Mouse (Mus musculus): ENCODE data around the gene Tacr1. TPM values are rescaled to one million over a fixed set of nuclear protein-coding genes. Genes with fewer than 3 reads are reported as not detected.
"Not testable (repeated sequence)": the region's sequence is repeated elsewhere in the genome, so short reads cannot be mapped to it uniquely, and the experiment has no call there.

Tacr1 gene
- polyA plus RNA-seq, 1 experiment, result 0.81 TPM

DNA sequence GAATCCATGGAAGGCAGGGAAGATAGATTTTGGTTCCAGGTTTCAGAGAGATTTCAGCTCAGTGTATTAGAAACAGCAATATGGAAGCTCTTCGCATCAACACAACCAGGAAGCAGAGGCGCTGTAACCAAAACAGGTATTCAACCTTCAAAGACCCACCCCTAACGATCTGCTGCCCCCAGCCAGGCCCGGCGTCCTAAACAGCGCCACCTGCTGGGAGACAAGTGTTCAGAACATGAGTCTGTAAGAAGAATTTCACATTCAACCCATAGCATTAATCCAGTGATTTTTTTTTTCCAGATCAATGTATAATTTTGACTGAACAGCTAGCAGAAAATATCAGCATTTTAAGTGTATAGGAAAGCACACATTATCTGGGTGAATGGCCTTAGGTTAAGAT, 26.8 kb downstream of the Tacr1 start:
- 56% methylated on average over 6 of the region's 6 CpGs for WGBS
- H3K4me3 ChIP-seq (ENCODE audit: low read depth, low read length), result no peak overlapping the region
- TF ChIP-seq CTCF (IDR thresholded peaks at IDR 0.05; ENCODE audit: extremely low read depth, insufficient read length, insufficient replicate concordance, low read depth, low read length) (peak; percentile 21; the same call in 1 of the 2 replicates), POLR2A (IDR thresholded peaks at IDR 0.05; ENCODE audit: low read depth, low read length) (no peak)
- no peak overlapping the region for H3K27ac ChIP-seq (ENCODE audit: insufficient read depth, low read depth, low read length)
- no peaks in the 10 kb centered on the region for H3K4me1 ChIP-seq (ENCODE audit: control insufficient read depth, insufficient read depth, insufficient read length, low read length)
- H3K27me3 ChIP-seq (ENCODE audit: control insufficient read depth, insufficient read depth, low read length), result no peaks in the 10 kb centered on the region
- H3K36me3 ChIP-seq (ENCODE audit: control insufficient read depth, insufficient read depth, low read length), result no peaks in the 10 kb centered on the region

DNA sequence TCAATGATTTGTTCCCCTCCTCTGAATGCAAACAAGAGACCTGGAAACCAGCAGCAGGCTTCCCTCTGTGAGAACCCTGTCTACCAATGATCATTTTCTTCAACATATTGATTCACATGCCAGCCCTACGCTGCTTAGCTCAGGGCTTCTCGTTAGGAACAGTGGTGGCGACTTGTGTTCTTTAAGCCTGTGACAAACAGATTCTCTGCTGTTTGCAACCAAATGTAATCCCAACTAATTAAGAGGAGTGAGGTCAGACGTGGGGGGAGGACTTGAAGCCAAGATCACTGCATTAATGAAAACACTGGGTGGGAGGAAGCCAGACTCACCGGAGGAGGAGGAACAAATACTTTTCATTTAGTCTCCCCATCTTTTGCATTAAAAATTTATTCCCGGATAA, 27.6 kb downstream of the Tacr1 start:
- Histone ChIP-seq H3K27ac (ENCODE audit: insufficient read depth, low read depth, low read length) (no peak overlapping the region), H3K27me3 (ENCODE audit: control insufficient read depth, insufficient read depth, low read length) (no peaks in the 10 kb centered on the region), H3K4me3 (ENCODE audit: low read depth, low read length) (no peak overlapping the region), H3K4me1 (ENCODE audit: control insufficient read depth, insufficient read depth, insufficient read length, low read length) (no peaks in the 10 kb centered on the region), H3K36me3 (ENCODE audit: control insufficient read depth, insufficient read depth, low read length) (no peaks in the 10 kb centered on the region)
- TF ChIP-seq POLR2A (IDR thresholded peaks at IDR 0.05; ENCODE audit: low read depth, low read length) (no peak), CTCF (IDR thresholded peaks at IDR 0.05; ENCODE audit: extremely low read depth, insufficient read length, insufficient replicate concordance, low read depth, low read length) (no peak)
- WGBS, result 60% methylated on average over 6 of the region's 6 CpGs

DNA sequence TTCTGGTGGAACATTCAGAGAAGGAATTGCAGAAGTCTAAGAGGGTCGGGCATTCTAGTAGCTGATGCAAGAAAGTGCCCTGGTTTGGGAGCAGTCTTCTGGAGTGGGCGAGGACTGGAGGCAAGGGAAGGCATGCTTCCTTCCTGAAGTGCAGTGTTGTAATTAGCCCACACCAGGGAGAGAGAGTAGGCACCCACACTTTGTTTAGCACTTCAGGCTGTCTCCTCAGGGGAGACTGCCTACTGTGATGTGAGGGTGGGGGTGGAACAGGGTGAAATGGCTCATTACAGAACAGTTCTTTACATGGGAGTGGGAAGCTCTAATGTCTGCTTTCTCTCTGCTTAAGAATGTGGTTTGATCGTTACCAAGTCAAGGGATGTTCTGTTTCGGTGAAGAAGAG, 35.0 kb downstream of the Tacr1 start:
- no peaks in the 10 kb centered on the region for H3K36me3 ChIP-seq (ENCODE audit: control insufficient read depth, insufficient read depth, low read length)
- H3K27me3 ChIP-seq (ENCODE audit: control insufficient read depth, insufficient read depth, low read length), result no peaks in the 10 kb centered on the region
- H3K4me3 ChIP-seq (ENCODE audit: low read depth, low read length), result no peak overlapping the region
- WGBS, result 71% methylated on average over 4 of the region's 4 CpGs
- H3K4me1 ChIP-seq (ENCODE audit: control insufficient read depth, insufficient read depth, insufficient read length, low read length), result no peaks in the 10 kb centered on the region
- TF ChIP-seq POLR2A (IDR thresholded peaks at IDR 0.05; ENCODE audit: low read depth, low read length) (no peak), CTCF (IDR thresholded peaks at IDR 0.05; ENCODE audit: extremely low read depth, insufficient read length, insufficient replicate concordance, low read depth, low read length) (no peak)
- H3K27ac ChIP-seq (ENCODE audit: insufficient read depth, low read depth, low read length), result no peak overlapping the region

DNA sequence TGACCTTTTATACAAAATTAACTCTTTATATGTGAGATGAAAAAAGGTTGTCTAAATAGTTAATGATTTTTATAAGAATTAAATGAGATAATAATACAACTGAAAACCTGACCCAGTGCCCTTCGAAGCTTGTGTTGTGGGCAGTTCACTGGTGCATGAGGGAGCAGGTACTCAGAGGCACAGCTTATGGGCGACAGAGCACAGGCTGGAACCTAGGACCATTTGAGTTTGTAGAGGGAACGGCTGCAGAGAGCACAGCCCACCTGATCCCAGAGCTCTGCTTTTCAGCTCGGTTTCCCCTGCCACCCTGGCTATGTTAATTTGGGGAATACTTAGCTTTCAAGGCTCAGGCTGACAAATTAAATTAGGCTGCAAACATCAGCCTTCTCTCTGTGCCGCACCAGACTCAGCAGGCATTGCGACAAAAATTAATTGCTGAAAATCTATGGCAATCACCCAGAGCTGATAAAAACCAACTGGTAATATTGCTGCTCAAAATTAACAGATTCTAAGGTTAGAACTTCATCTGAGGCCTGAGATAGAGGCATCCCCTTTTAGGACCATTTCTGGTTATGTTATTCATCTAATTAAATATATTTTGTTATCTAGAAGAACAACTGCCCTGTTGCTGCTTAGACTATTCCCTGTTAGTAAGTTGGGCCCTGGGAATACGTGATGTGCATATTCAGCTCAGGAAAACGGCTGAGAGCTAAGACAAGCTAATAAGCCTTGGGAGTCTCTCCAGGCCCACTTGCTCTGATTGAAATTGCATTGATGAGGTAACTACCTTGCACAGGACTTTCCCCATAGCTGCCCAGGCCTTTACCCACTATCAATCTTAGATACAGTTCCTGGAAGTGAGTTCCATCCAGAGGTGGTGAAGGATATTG, 50.3 kb downstream of the Tacr1 start:
- not testable (repeated sequence) for H3K4me1 ChIP-seq (ENCODE audit: control insufficient read depth, insufficient read depth, insufficient read length, low read length); H3K27me3 ChIP-seq (ENCODE audit: control insufficient read depth, insufficient read depth, low read length); H3K36me3 ChIP-seq (ENCODE audit: control insufficient read depth, insufficient read depth, low read length); H3K27ac ChIP-seq (ENCODE audit: insufficient read depth, low read depth, low read length); H3K4me3 ChIP-seq (ENCODE audit: low read depth, low read length)
- WGBS, result 76% methylated on average over 8 of the region's 8 CpGs

DNA sequence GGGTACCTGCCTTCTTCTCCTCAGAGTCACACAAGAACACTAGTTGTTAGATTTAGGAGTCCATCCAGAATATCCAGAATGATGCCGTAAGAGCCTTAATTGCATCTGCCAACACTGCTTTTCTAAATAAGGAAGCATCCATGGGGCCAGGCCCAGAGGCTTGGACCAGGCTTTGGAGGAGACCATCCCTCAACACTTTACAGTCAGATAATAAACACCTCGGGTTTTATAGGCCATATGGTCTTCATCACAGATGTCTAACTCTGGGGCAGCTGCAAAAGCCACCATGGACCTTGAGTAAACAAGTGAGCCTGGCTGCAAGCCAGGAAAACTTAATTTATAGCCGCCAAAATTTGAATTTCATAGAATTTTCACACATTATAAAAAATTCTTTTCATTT, 53.1 kb downstream of the Tacr1 start:
- TF ChIP-seq POLR2A (IDR thresholded peaks at IDR 0.05; ENCODE audit: low read depth, low read length) (no peak), CTCF (IDR thresholded peaks at IDR 0.05; ENCODE audit: extremely low read depth, insufficient read length, insufficient replicate concordance, low read depth, low read length) (no peak)
- H3K27me3 ChIP-seq (ENCODE audit: control insufficient read depth, insufficient read depth, low read length), result no peaks in the 10 kb centered on the region
- WGBS, result 57% methylated on average over 3 of the region's 3 CpGs
- H3K4me3 ChIP-seq (ENCODE audit: low read depth, low read length), result no peak overlapping the region
- H3K4me1 ChIP-seq (ENCODE audit: control insufficient read depth, insufficient read depth, insufficient read length, low read length), result no peaks in the 10 kb centered on the region
- no peak overlapping the region for H3K27ac ChIP-seq (ENCODE audit: insufficient read depth, low read depth, low read length)
- H3K36me3 ChIP-seq (ENCODE audit: control insufficient read depth, insufficient read depth, low read length), result no peaks in the 10 kb centered on the region

DNA sequence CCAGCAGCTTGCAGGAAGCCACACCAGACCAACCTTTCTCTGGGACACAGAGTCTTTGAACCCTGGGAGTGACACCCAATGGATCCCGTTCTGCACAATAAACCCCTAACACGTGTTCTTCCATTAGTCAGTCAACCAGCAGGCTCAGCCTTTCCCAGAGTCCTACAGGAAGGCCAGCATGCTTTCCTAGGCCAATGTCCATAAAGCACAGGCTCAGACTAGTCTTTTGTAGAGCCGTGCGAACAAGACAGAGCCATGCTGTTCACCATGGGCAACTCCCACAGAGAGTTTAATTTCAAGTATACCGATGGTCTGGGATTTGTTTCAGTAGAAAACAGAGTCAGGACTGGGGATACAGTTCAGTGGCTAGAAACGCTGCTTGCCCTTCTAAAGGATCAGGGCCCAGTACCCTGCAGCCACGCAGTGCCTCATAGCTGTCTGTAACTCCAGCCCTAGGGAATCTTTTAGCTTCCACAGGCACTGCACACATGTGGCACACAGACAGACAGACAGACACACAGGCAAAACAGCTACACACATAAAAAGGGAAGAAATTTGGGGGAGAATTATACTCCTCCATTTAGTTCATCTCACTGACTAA, 55.1 kb downstream of the Tacr1 start:
- no peak for TF ChIP-seq CTCF (IDR thresholded peaks at IDR 0.05; ENCODE audit: extremely low read depth, insufficient read length, insufficient replicate concordance, low read depth, low read length)
- TF ChIP-seq POLR2A (IDR thresholded peaks at IDR 0.05; ENCODE audit: low read depth, low read length), result no peak
- H3K36me3 ChIP-seq (ENCODE audit: control insufficient read depth, insufficient read depth, low read length), result no peaks in the 10 kb centered on the region
- 89% methylated on average over 7 of the region's 7 CpGs for WGBS

DNA sequence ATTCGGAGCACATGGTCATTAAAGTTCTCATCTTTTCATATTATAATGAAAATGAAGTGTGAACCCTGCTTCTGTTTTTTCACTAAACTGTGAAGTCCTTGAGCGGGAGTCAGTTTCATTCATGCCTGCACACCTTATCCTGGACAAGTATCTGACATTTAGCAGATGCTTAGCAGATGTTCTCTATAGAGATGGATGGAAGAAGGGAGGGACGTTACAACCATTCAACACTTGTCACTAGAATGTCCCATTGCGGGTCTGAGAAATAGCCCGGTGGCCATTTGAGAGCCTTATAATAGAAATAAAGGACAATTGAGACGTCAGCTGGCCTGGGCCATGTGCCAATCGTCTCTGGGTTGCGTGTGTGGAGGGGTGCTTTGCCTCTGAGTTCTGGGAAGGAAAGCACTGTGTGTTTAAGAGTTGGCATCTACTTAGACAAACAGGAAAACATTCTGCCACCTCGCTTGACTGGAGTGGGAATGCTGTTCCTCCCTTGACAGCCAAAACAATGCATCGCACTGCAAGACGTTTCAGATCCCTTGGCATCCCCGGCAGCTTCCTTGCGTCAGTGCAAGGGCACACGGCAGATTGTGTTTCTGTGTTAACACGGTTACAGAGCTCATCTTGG, 56.7 kb downstream of the Tacr1 start:
- Histone ChIP-seq H3K4me3 (ENCODE audit: low read depth, low read length) (no peak overlapping the region), H3K27me3 (ENCODE audit: control insufficient read depth, insufficient read depth, low read length) (no peaks in the 10 kb centered on the region), H3K4me1 (ENCODE audit: control insufficient read depth, insufficient read depth, insufficient read length, low read length) (no peaks in the 10 kb centered on the region), H3K36me3 (ENCODE audit: control insufficient read depth, insufficient read depth, low read length) (no peaks in the 10 kb centered on the region), H3K27ac (ENCODE audit: insufficient read depth, low read depth, low read length) (no peak overlapping the region)
- 74% methylated on average over 15 of the region's 15 CpGs for WGBS
- TF ChIP-seq CTCF (IDR thresholded peaks at IDR 0.05; ENCODE audit: extremely low read depth, insufficient read length, insufficient replicate concordance, low read depth, low read length) (no peak), POLR2A (IDR thresholded peaks at IDR 0.05; ENCODE audit: low read depth, low read length) (no peak)

More for the DNA sequence above, 55.1 kb downstream of the Tacr1 start:
- no peaks in the 10 kb centered on the region for H3K27me3 ChIP-seq (ENCODE audit: control insufficient read depth, insufficient read depth, low read length)
- H3K27ac ChIP-seq (ENCODE audit: insufficient read depth, low read depth, low read length), result no peak overlapping the region
- H3K4me1 ChIP-seq (ENCODE audit: control insufficient read depth, insufficient read depth, insufficient read length, low read length), result no peaks in the 10 kb centered on the region
- H3K4me3 ChIP-seq (ENCODE audit: low read depth, low read length), result no peak overlapping the region
